Mouse (Mus musculus): ENCODE results near the gene Pfdn4.

The Pfdn4 gene

DNA sequence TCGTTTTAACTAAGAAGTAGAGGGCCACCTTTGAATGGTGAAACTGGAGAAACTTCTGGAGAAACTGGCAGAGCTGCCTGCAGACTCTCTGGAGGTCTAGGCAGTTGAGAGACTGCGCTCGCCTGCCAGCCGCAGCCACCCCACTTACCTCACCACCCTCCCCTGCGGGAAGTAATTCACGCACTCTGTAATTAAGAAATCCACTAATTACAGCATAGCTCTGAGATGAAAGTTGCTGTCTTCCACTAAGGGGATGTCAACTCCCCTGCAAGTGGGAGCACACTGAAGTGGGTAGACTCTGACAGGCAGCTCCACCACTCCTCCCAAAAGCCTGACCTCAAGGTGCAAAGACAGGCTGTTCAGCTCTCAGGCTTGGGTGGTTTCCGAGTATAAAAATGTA lies 55.9 kb downstream of the Pfdn4 start:
- DNase-seq, result no peak

DNA sequence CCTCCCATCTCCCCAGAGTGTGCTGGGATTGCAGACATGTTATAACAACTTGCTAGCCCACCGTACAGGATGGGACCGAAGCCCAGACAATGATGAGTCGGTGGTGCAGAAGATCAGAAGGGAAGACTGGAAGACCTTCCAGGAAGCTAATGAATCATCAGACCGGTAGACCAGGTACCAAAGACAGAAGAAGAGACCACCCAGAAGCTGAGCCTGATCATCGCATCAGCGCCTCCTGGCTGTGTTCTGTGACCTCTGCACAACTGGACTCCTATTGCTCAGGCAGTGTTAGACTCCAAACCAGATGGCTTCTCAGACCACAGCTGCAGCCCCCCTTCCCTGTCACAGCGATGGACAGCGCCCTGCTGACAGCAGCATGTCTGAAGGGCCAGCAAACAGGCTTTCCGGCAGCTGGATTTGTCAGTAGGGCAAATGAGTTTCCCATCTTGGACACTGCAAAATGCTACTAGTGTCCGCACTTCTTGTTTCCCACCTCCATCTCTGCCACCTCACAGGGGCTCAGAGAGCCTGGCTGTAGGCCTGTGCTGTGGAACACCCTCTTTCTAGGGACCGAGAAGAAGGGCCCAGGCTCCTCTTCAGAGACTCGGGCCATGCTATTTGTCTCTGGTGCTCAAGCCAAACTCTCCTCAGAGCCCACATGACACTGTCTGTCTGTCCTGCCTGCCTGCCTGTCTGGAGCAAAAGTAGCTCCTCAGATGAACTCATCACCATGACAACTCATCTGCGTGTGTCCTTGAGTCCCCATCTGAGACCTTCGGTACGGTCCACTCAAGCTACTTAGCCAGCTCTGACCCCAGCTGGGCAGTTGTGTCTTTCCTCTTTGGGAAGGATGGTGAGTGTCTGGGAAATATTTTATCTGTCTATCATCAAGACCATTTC lies 68.0 kb downstream of the Pfdn4 start:
- DNase-seq, result no peak

GRCm38 (mm10) chr2:170564995-170565394 lies 68.8 kb downstream of the Pfdn4 start:
- no peak for DNase-seq
